Mouse (Mus musculus) ZHBTc4 (cell line): Measurements from ENCODE around the gene Fam69b.

ENCODE experiments used
- DNase-seq: peaks from one replicate; pipeline ENCODE4 v3.0.0-alpha.2; 2011; ENCODE audit warnings: low read depth, low spot score

Fam69b gene

GRCm38 (mm10) chr2:26661768-26662508, 33.7 kb downstream of the Fam69b start:
- DNase-seq, result no peak

GRCm38 (mm10) chr2:26662509-26662882, 34.2 kb downstream of the Fam69b start:
- no peak for DNase-seq

GRCm38 (mm10) chr2:26663112-26663511, 34.9 kb downstream of the Fam69b start:
- DNase-seq, result no peak

GRCm38 (mm10) chr2:26663551-26663950, 35.3 kb downstream of the Fam69b start:
- DNase-seq, result peak; percentile 78

- DNase-seq, result no peak
Measured at GRCm38 (mm10) chr2:26668746-26669145, 40.5 kb downstream of the Fam69b start.

GRCm38 (mm10) chr2:26671182-26671581, 42.9 kb downstream of the Fam69b start, which contains the start of gene Lcn4:
Gene Lcn4, minus strand, starts transcription at chr2:26671282.
- no peak for DNase-seq
